Mouse (Mus musculus): Measurements from ENCODE around the gene 1700020N01Rik.

The 1700020N01Rik gene

DNA sequence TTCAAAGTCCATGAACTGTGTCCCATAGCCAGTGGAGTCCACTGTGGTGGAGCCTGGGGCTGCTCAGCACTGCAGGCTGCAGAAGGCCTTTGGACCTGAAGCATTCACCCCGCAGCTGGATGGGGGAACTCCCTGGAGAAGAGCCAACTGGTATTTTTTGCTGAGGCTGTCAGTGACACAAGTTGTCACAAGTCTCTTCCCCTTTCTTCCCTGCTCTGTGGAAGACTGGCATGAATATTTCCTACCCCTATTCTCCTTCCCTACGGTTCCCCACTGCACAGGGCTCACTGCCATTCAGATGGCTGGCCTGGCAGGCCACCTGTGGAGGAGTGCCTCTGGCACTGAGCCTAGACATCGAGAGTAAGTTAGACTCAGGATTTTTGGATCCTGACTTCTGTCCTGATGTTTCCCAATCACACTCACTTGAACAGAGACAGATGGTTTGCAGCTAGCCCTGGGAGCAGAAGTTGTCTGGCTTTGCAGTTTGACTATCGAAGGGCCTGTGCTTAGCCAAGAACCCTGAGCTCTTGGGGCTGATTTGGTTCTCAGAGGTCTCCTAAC, 12.1 kb downstream of the 1700020N01Rik start:
- DNase-seq = peak; percentile 78

- DNase-seq = no peak
These were observed 12.7 kb downstream of the 1700020N01Rik start for GRCm38 (mm10) chr10:21605601-21606000.

DNA sequence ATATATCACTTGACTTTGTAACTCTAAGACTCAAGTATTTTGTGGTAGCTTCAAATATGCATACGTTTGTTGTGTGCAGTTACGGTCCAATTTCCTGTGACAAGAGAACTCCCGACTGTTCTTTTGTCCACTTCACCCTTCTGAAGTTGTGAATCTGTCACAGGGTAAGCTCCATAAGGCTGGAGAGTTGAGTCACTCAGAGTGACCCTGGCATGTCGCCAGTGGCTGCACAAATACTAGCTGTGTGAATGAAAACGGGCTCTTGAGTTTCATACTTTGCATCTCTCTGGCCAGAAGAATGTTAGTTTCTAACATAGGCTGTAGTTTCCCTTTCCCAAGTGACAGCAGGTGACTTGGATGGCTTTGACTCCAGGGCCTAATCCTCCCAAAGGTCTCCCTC, 14.0 kb downstream of the 1700020N01Rik start:
- DNase-seq = peak; percentile 72

DNA sequence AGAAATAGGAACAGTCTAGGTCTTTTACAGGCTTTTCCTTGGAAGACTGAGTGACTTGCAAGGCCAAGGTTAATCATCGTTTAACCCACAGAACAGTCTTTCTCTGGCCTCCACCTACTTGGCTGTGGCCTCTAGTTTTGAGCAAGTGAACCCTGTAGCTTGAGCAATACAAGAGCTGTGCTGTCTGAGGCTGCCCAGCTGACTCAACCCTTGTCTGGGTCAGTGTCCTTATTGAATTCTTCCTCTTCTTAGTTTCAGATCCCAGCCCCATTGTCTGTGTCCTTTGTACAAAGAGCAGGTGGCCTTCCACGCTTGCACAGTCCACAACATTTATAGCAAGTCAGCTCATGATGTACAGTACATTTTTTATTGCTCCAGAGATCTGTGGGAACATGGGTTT, 16.6 kb downstream of the 1700020N01Rik start:
- DNase-seq = peak; percentile 76

- DNase-seq = no peak
These were observed 20.3 kb downstream of the 1700020N01Rik start for GRCm38 (mm10) chr10:21613021-21613860.

DNA sequence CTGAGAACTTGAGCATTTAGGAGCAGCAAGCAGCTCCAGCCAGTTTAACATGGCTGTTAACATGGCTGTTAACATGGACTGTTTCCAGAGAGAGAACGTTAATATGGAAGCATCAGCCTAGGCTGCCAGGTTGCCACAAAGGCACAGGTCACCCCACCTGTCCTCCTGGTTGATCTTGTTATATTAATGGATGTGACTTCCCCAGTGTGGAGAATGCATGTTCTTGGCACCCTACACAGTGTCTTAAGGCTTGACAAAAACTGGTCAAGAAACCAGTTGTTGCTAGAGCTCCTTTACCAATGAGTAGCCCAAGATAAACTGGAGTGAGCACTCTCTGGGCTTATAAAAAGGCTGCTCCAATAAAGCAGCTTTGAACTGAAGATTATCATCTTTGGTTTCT, 21.6 kb downstream of the 1700020N01Rik start:
- DNase-seq = no peak

DNA sequence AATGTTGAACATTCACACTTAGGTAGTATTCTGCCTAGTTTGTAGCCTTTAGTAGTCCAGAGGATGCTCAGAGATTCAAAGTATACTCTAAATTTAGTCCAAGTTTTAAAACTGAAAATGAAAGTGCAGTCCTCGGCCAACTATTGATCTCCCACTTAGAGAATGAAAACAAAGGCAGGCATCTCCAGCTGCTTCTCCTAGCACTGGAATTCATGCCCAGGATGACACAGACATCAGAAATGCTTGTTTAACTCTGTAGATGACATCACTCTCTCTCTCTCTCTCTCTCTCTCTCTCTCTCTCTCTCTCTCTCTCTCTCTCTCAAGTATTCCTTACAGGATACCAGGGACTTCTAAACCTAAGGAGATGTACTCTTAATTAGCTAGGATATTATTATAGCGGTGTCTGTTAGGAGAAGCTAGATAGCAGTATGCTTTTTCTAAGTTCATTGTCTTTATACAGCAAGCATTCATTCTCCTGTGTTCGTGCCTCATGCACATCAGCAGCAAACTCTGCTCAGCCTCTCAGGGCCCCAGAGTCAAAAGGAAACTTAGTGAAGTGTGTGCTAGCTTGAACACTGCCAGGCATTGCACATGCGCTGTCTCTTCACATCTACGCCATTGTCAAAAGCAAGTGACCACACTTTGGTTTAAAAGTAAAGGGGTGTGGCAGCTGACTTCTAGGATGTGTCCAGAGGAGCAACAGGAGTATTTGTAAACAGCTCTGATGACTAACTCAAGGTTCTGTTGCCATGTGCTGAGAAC, 26.0 kb downstream of the 1700020N01Rik start:
- no peak for DNase-seq

DNA sequence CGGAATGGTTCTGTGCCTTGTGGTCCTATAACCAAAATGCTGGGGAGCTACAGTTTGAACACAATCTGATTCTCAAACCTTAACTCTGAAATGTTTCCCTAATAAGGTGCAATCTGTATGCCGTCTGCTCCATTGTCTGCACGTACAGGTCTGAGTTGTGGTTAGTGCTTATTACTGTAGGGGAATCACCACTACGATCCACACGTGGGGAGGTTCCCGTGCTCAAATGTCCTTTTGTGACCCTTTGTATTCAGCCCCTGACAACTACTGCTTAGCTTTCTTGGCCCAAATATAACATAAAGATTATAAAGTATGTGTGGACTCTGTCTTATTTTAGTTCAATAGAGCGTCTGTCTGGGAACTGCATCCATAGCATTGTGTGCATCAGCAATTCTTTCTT, 29.1 kb downstream of the 1700020N01Rik start:
- no peak for DNase-seq

DNA sequence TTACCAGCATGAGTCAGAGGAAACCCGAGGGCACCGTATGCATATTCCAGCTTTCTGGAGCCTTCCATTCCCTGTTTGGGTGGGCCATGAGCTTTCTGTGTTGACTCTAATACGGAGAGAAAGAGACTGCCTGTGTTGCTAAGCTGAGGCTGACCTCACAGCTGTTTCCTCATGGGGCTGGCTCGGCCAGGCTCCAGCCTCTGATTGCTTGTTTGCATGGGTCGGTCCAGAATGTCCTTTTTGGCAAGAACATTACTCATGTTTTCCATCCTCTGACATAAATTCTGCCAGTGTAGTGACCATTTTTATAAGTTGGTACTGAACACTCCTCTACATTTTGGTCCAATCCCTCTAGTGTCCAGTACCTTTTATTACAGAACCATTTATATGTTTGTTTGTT, 35.6 kb downstream of the 1700020N01Rik start:
- peak; percentile 81 for DNase-seq

GRCm38 (mm10) chr10:21629031-21629740, 36.2 kb downstream of the 1700020N01Rik start:
- DNase-seq = no peak

GRCm38 (mm10) chr10:21631481-21631880, 38.5 kb downstream of the 1700020N01Rik start:
- DNase-seq = peak; percentile 36

- DNase-seq = peak; percentile 55
These were observed 39.7 kb downstream of the 1700020N01Rik start for GRCm38 (mm10) chr10:21632687-21633086.

GRCm38 (mm10) chr10:21635988-21636710, 43.2 kb downstream of the 1700020N01Rik start:
- DNase-seq = no peak

DNA sequence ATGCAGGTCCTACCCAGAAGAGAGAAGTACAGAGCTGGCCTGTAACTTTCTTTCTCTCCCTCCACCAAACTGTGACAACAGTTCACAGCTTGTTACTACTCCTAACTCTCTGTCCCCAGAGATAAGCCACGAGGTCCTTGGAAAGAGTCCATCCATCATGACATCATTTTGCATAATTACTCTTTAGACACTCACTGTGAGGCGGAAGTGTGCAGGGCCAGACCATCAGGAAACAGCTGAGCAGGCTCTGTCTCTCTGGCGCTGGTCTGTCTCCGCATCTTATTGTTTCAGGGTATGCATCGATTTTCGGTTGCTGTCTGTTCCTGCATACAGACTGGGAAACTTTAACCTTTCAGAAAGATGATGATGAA, 43.8 kb downstream of the 1700020N01Rik start:
- DNase-seq = peak; percentile 70

- no peak for DNase-seq
These were observed 58.4 kb downstream of the 1700020N01Rik start for GRCm38 (mm10) chr10:21651388-21651787.

DNA sequence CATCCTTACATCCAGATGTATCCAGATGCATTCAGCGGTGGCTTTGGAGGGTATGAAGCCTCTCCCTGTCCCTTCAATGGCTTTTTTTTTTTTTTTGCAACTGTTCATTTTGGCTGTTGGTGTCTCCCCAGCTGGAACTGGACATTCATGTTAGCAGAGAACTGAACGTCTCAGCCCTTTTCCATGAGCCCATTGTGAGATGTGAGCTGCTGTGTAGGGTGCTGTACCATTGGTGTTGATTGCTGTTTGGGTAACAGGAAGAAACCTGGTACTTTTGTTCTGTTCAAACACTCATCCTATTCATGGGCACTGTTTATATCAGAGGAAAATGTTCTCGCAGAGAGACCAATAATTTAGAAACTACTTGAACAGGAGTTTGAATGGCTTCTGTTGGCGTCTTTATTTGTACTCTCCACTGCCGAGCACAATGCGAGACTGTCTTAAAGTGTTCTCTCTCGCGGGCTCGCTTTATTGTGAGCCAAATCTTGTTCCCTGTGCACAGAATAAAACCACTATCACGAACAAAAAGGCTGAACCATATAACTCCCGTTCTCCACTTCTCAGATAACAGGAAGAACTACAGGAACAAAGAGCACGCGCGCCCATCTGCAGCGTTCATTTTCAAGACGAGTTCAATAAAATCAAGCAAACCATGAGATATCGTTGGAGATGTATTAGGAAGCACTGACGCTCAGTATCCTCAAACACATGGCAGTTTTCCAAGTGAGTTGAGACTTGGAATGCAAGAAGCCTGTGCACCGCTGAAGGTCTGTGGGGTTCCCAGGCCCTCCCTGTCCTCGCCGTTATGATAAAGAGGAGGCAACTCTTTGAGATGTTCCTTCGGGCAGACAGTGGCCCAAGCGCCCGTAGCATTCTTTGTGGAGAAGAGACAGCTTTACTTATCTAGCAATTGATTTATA, 59.7 kb downstream of the 1700020N01Rik start:
- DNase-seq = no peak

- DNase-seq = peak; percentile 17
These were observed 60.5 kb downstream of the 1700020N01Rik start for GRCm38 (mm10) chr10:21653469-21653868.

DNA sequence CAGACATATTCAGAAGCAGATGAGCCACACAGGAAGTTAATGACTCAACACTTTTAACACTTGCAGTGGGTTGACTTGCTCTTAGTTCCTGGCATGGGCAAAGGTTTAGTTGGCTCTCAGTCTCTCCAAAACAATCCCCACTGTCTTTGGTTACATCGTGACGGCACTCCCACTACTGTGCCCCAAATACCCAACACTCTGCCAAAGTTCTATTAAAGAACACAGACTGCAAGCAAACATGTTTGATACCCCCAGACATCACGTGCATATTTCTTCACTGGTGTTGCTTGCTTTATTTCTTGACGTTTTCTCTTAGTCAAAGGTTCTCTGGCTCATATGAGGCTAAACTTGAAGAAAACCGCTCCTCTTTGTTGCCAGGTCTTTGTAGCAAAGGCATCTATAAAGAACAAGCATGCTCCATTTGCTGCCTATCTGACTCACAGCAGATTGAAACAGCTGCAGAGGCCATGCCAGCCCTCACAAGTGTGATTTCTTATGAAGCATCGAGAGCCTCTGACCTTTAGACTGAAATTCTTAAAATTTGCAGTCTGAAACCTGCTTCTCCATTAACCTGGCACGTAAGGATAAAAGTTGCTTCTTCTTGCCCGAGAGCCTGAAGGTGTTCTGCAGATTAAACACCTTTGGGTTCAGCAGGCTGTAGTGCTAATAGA, 66.8 kb downstream of the 1700020N01Rik start:
- no peak for DNase-seq

DNA sequence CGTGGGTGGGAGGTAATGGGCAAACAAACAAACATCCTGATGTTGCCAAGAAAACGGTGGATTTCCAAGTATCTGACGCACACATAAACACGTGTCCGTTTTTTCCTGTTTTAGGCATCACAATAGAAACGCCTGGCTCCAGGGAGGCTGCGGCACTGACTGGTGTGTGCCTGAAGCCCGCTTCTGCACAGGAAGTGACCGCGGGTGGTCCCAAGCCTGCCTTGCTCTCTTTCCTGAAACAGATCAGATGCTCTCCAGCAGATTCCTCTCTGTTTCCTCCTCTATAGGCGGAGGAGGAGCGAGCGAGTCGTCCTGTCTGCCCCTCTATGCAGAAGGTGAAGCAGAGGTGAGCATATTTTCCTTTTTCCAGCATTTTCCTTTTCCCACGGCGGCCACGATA, 76.0 kb downstream of the 1700020N01Rik start:
- DNase-seq = peak; percentile 82

GRCm38 (mm10) chr10:21669750-21670161, 76.8 kb downstream of the 1700020N01Rik start:
- peak; percentile 65 for DNase-seq

- peak; percentile 14 for DNase-seq
These were observed 77.2 kb downstream of the 1700020N01Rik start for GRCm38 (mm10) chr10:21670168-21670567.
